Mouse (Mus musculus) kidney, embryonic 15.5 days (tissue): ENCODE data around the gene Sirt6. TPM values are rescaled to one million over a fixed set of nuclear protein-coding genes. Genes with fewer than 3 reads are reported as not detected.

Source experiments
- ATAC-seq: fragments of 200-750 bp; cut with Nextera tagmentation; replicated peaks from 2 replicates; pipeline ENCODE4 v1.8.0; 2017; ENCODE audit warnings: moderate TSS enrichment; ENCODE audit not compliant: low FRiP score
- H3K27ac ChIP-seq: fragments of 300-500 bp; sonication (generic); 2 replicates; pipeline ENCODE4 v1.5.1; 2015; ENCODE audit warnings: mild to moderate bottlenecking, inconsistent platforms
- H3K27me3 ChIP-seq: fragments of 300-500 bp; sonication (generic); 2 replicates; pipeline ENCODE4 v1.6.1; 2015; ENCODE audit warnings: inconsistent platforms
- H3K36me3 ChIP-seq: fragments of 300-500 bp; sonication (generic); 2 replicates; pipeline ENCODE4 v1.6.1; 2015; ENCODE audit warnings: inconsistent platforms
- H3K4me1 ChIP-seq: fragments of 300-500 bp; sonication (generic); 2 replicates; pipeline ENCODE4 v1.6.1; 2015; ENCODE audit warnings: inconsistent platforms
- H3K4me2 ChIP-seq: fragments of 300-500 bp; sonication (generic); 2 replicates; pipeline ENCODE4 v1.6.1; 2015; ENCODE audit warnings: moderate library complexity, mild to moderate bottlenecking, inconsistent platforms
- H3K4me3 ChIP-seq: fragments of 300-500 bp; sonication (generic); replicated peaks from 2 replicates; pipeline ENCODE4 v1.5.1; 2015; ENCODE audit warnings: mild to moderate bottlenecking, inconsistent platforms
- H3K9ac ChIP-seq: fragments of 300-500 bp; sonication (generic); 2 replicates; pipeline ENCODE4 v1.6.1; 2015; ENCODE audit warnings: mild to moderate bottlenecking, inconsistent platforms
- H3K9me3 ChIP-seq: fragments of 300-500 bp; sonication (generic); replicated peaks from 2 replicates; pipeline ENCODE4 v1.6.1; 2016; ENCODE audit warnings: inconsistent platforms
- WGBS: fragments of 180-500 bp; shearing (Covaris S2); methylation state at CpG from one replicate; pipeline ENCODE4 v1.1.7; 2015; ENCODE audit warnings: mixed read lengths; 5-methylcytosine and 5-hydroxymethylcytosine counted together
- polyA plus RNA-seq: library from polyadenylated mRNA; unstranded; fragments of >200 nt; fragmentation: Nextera tagmentation; extraction: Ambion mirVana; gene quantifications from 2 replicates; pipeline ENCODE4 v1.2.1, GENCODE M21; 2015

Sirt6 gene
- polyA plus RNA-seq, 1 experiment from 2014 or later, result 42.8 TPM

GRCm38 (mm10) chr10:81619976-81620375 is 7.6 kb downstream of the Sirt6 start:
- H3K27me3 ChIP-seq, result no peaks in the 10 kb centered on the region
- WGBS, result 92% methylated on average over 5 of the region's 5 CpGs
- no peak overlapping the region for H3K9ac ChIP-seq
- no peak overlapping the region for H3K4me2 ChIP-seq
- H3K9me3 ChIP-seq, result no peaks in the 10 kb centered on the region
- H3K4me3 ChIP-seq, result no peak overlapping the region
- ATAC-seq, result no peak
- H3K36me3 ChIP-seq, result peaks cover 40% of the 10 kb centered on the region
- peaks cover 5% of the 10 kb centered on the region; the same call in 1 of the 2 replicates for H3K4me1 ChIP-seq
- H3K27ac ChIP-seq, result no peak overlapping the region

DNA sequence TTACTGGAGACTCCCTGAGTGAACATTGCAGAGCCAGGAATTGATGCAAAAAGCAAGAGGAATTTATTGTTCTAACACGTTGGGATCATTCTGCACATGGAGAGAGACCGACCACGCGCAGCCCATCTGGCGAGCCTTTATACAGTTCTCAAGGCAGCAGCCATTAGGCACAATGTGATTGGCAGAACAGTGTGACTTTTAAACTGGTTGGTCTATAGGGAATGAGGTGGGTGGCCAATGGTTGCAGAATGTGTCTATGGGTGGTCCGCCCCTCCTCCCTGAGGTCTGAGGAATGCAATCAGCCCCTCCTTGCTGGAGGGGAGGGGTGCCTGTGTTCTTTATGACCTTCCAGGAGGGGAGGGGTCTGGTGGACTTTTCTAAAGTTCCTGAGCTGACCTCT is 12.1 kb downstream of the Sirt6 start:
- H3K9ac ChIP-seq, result no peak overlapping the region
- no peaks in the 10 kb centered on the region for H3K36me3 ChIP-seq
- H3K9me3 ChIP-seq, result peaks cover 5% of the 10 kb centered on the region; the same call in 1 of the 2 replicates
- WGBS, result 32% methylated on average over 6 of the region's 6 CpGs
- H3K4me3 ChIP-seq, result no peak overlapping the region
- no peak overlapping the region for H3K4me2 ChIP-seq
- H3K4me1 ChIP-seq, result peaks cover 5% of the 10 kb centered on the region; the same call in 1 of the 2 replicates
- peak; percentile 63; the same call in 1 of the 2 replicates for ATAC-seq
- H3K27me3 ChIP-seq, result no peaks in the 10 kb centered on the region
- 0 out of 2 replicates have a peak overlapping the region, but pooled peaks have one; percentile 39 for H3K27ac ChIP-seq

DNA sequence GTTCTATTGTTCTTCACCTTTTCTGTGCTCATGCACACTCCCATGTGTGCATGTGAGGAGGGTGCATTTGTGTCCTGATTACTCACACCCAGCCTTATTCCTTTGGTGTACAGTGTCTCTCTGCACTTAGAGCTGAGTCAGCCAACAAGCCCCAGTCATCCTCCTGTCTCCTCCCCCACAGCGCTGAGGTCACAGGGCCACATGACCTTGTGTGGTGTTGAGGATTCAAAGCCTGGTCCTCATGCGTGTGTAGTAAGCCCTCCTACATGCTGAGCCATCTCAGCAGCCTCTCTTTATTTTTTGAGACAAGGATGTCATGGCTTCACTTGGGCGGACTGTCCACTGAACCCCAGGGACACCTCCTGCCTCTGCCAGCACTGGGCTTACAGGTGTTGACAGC is 14.8 kb downstream of the Sirt6 start:
- ATAC-seq, result no peak
- peaks cover 5% of the 10 kb centered on the region; the same call in 1 of the 2 replicates for H3K9me3 ChIP-seq
- no peak overlapping the region for H3K4me3 ChIP-seq
- WGBS, result 61% methylated on average over 3 of the region's 3 CpGs
- H3K27ac ChIP-seq, result no peak overlapping the region
- H3K4me1 ChIP-seq, result peaks cover 5% of the 10 kb centered on the region; the same call in 1 of the 2 replicates
- H3K27me3 ChIP-seq, result no peaks in the 10 kb centered on the region
- no peak overlapping the region for H3K9ac ChIP-seq
- H3K4me2 ChIP-seq, result no peak overlapping the region
- no peaks in the 10 kb centered on the region for H3K36me3 ChIP-seq

DNA sequence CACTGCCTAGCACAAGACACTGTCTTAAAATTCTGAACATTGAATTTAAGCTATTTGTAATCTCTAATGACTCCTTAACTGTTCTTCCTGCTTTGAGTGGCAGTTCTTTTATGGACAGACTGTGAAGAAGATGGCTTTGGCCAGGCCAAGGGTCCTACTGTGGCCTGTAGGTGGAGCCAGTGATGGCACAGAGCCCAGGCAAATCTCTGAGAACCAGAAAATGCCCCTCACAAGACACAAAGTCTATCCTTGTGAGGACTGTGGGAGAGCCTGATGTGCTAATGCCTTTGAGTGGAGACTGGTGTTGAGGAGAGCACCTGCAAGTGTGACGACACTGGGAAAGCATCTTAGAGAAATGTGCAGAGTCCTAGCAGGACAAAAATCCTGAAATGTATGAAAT is 19.3 kb downstream of the Sirt6 start:
- H3K36me3 ChIP-seq, result no peaks in the 10 kb centered on the region
- no peak overlapping the region for H3K9ac ChIP-seq
- peaks cover 25% of the 10 kb centered on the region for H3K4me1 ChIP-seq
- no peak overlapping the region for H3K27ac ChIP-seq
- WGBS, result 93% methylated on average over 1 of the region's 1 CpGs
- H3K27me3 ChIP-seq, result no peaks in the 10 kb centered on the region
- no peak overlapping the region for H3K4me2 ChIP-seq
- ATAC-seq, result no peak
- H3K4me3 ChIP-seq, result no peak overlapping the region
- H3K9me3 ChIP-seq, result peaks cover 5% of the 10 kb centered on the region; the same call in 1 of the 2 replicates

DNA sequence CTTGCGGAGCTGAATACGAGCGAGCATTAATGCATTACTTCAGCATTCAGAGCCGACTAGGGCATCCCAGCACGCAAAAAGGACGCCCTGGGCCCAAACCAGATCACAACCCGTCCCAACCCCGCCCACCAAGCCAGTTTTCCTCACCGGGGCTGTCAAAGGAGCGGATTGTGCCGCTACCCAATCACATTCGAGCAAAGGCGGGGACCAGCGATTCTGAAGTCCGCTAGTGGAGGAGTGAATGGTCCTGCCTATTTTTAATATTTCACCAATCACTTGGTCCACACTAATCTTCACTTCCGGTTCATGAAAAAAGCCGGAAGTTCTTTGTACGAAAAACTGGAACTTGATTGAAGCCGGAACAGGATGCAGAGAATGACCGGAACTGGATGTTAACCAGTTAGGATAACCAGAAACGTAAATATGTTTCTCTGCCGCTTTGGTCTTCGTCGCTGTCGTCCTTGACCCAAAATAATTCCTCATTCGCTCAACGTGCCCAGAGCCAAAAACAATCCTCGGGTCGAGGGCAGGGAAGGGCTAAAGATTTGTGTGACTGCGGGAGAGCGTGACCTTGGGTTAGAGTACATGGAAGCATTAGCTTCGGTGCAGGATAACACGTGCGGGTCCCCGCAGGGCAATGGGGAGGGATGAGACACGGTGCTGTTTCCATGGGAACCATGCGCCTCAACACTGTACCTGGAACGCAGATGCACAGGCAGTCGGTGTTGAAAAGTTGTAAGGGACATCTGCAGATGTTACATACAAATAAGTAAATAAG is 21.4 kb downstream of the Sirt6 start, which contains the start of gene BC025920:
Gene BC025920 (plus strand): TSS at position 297 of the 778 bp plus-strand sequence.
- Histone ChIP-seq H3K9ac (peak within 1 kb of the TSS; percentile 53), H3K4me1 (peaks cover 43% of the 10 kb centered on the region), H3K36me3 (no peaks in the 10 kb centered on the region), H3K4me3 (peak within 1 kb of the TSS; percentile 56), H3K27me3 (no peaks in the 10 kb centered on the region), H3K4me2 (peak within 1 kb of the TSS; percentile 84), H3K9me3 (peaks cover 4% of the 10 kb centered on the region; the same call in 1 of the 2 replicates), H3K27ac (peak within 1 kb of the TSS; percentile 96)
- under 1% methylated on average over 39 of the region's 39 CpGs for WGBS
- peak; percentile 86 for ATAC-seq

DNA sequence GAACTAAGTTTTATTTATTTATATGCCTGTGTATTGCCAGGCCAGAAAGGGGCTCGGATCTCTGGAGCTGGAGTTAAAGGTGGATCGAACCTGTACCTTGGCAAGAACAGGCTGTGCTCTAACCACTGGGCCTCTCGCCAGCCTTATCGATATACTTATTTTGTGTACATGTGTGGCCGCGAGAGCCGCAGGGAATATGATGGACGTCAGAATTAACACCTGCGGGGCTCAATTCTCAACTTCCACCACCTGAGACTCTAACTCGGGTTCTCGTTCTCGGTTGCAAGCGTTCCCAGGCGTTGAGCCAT is 22.0 kb downstream of the Sirt6 start:
- no peaks in the 10 kb centered on the region for H3K27me3 ChIP-seq
- no peak for ATAC-seq
- H3K36me3 ChIP-seq, result no peaks in the 10 kb centered on the region
- 3% methylated on average over 14 of the region's 14 CpGs for WGBS
- no peaks in the 10 kb centered on the region for H3K9me3 ChIP-seq
- H3K27ac ChIP-seq, result peak overlapping the region; percentile 96
- H3K4me2 ChIP-seq, result peak overlapping the region; percentile 84
- peak overlapping the region; percentile 25 for H3K9ac ChIP-seq
- H3K4me1 ChIP-seq, result peaks cover 48% of the 10 kb centered on the region
- H3K4me3 ChIP-seq, result peak overlapping the region; percentile 56

DNA sequence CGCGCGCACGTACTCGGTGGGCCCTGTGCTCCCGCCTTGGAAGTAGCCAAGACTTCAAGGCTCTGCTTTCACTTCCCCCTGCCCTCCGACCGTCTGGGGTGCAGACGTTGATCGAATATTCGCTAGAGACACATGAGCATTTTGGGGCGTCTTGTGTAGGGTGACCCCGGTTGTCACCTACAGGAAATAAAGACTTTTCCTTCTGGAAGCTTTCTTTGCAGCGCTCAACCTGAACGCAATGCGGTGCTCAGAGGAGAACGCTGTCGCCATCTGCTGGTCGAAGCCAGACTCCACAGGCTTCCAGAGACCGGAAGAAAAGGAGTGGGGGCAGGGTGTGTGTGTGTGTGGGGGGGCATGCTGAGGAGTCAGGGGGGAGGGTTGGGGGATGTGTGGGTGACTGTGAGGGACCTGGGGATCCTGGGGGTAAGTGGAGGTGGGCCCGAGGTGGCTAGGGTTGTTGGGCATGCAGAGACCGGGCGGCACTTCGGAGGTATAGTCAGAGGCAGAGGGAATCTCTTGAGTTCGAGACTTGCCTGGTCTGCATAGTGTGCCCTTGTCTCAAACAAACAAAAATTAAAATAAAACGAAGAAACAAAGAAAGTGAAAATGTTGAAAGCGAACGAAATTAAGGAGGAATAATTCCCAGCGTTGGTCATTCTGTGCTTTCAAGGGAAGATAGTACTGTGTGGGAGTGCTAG is 22.5 kb downstream of the Sirt6 start:
- Histone ChIP-seq H3K4me3 (peak overlapping the region; percentile 56), H3K27me3 (no peaks in the 10 kb centered on the region), H3K27ac (peak overlapping the region; percentile 96), H3K9me3 (no peaks in the 10 kb centered on the region), H3K9ac (peak overlapping the region; percentile 25), H3K36me3 (no peaks in the 10 kb centered on the region), H3K4me1 (peaks cover 53% of the 10 kb centered on the region), H3K4me2 (peak overlapping the region; percentile 84)
- WGBS, result 18% methylated on average over 29 of the region's 29 CpGs
- peak; percentile 10; the same call in 1 of the 2 replicates for ATAC-seq

- Histone ChIP-seq H3K9me3 (no peaks in the 10 kb centered on the region), H3K27me3 (no peaks in the 10 kb centered on the region), H3K4me3 (peak overlapping the region; percentile 18; the same call in 1 of the 2 replicates), H3K9ac (no peak overlapping the region), H3K36me3 (no peaks in the 10 kb centered on the region), H3K4me2 (peak overlapping the region; percentile 84), H3K27ac (peak overlapping the region; percentile 96; the same call in 1 of the 2 replicates), H3K4me1 (peaks cover 61% of the 10 kb centered on the region)
- 76% methylated on average over 12 of the region's 12 CpGs for WGBS
- ATAC-seq, result no peak
Observed at GRCm38 (mm10) chr10:81604019-81604967, 23.3 kb downstream of the Sirt6 start.

GRCm38 (mm10) chr10:81602741-81603151 is 24.9 kb downstream of the Sirt6 start:
- no peak overlapping the region for H3K4me2 ChIP-seq
- H3K27ac ChIP-seq, result 0 out of 2 replicates have a peak overlapping the region, but pooled peaks have one; percentile 37
- no peaks in the 10 kb centered on the region for H3K36me3 ChIP-seq
- no peak for ATAC-seq
- whole genome bisulfite sequencing, result 19% methylated on average over 4 of the region's 4 CpGs
- no peaks in the 10 kb centered on the region for H3K27me3 ChIP-seq
- no peak overlapping the region for H3K9ac ChIP-seq
- H3K4me3 ChIP-seq, result no peak overlapping the region
- H3K9me3 ChIP-seq, result no peaks in the 10 kb centered on the region
- H3K4me1 ChIP-seq, result peaks cover 76% of the 10 kb centered on the region

DNA sequence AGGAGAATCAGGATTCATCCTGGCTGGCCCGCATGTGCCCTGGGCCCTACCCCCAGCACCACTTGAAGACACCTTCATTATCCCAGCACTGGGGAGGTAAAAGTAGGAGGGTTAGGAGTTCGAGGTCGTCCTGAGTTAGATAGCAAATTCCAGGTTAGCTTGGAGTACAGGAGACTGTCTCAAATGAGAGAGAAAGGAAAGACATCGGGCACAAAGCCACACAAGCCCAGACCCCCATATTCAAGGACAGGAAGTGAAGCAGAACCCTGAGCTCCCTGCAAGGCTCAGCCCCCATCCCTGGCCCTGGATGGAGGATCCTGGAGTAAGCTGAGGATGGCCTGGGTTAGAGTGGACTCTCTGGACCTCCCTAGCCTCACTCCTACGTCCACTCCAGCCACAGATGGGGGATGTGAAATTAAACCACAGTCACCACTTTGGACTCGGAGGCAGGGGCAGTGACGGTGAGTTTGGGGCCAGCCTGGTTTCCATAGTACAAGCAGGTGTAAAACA is 26.1 kb downstream of the Sirt6 start:
- H3K36me3 ChIP-seq, result no peaks in the 10 kb centered on the region
- H3K4me2 ChIP-seq, result peak overlapping the region; percentile 57
- no peak overlapping the region for H3K9ac ChIP-seq
- H3K27ac ChIP-seq, result peak overlapping the region; percentile 82
- no peaks in the 10 kb centered on the region for H3K9me3 ChIP-seq
- peaks cover 83% of the 10 kb centered on the region for H3K4me1 ChIP-seq
- H3K4me3 ChIP-seq, result peak overlapping the region; percentile 30
- 17% methylated on average over 7 of the region's 7 CpGs for WGBS
- H3K27me3 ChIP-seq, result no peaks in the 10 kb centered on the region
- no peak; the same call in 1 of the 2 replicates for ATAC-seq

GRCm38 (mm10) chr10:81600738-81601203 is 26.8 kb downstream of the Sirt6 start, which contains the start of gene Tle6:
Tle6 (minus strand) TSS chr10:81601073.
- WGBS, result under 1% methylated on average over 26 of the region's 28 CpGs
- H3K36me3 ChIP-seq, result no peaks in the 10 kb centered on the region

More at GRCm38 (mm10) chr10:81600738-81601203, 26.8 kb downstream of the Sirt6 start, which contains the start of gene Tle6:
- H3K27ac ChIP-seq, result peak within 1 kb of the TSS; percentile 91
- no peak within 1 kb of the TSS for H3K9ac ChIP-seq
- peaks cover 88% of the 10 kb centered on the region for H3K4me1 ChIP-seq
- peak within 1 kb of the TSS; percentile 30 for H3K4me3 ChIP-seq
- H3K9me3 ChIP-seq, result no peaks in the 10 kb centered on the region
- H3K27me3 ChIP-seq, result peaks cover under 1% of the 10 kb centered on the region; the same call in 1 of the 2 replicates
- ATAC-seq, result peak; percentile 79
- H3K4me2 ChIP-seq, result peak within 1 kb of the TSS; percentile 57
